Comparison of ENCODE assay signal across 8 mouse cellular contexts in genomic region chr13:63112598-63113372, GRCm38 (mm10).
DNase-seq lines count a peak whose midpoint lies in the region; ATAC-seq lines count a peak whose summit lies in the region.

No protein-coding gene starts in this region.

- no peak for ATAC-seq in kidney, embryonic 16.5 days (ENCODE audit: low FRiP score, low TSS enrichment)
- 0 out of 2 replicates have a peak, but pooled peaks have one; percentile 54 for ATAC-seq in hindbrain, embryonic 14.5 days (ENCODE audit: low FRiP score)
- peak; percentile 76; the same call in 1 of the 2 replicates for ATAC-seq in midbrain, embryonic 14.5 days (ENCODE audit: low FRiP score, low TSS enrichment)

- 51% methylated on average over 10 of the region's 10 CpGs for WGBS in kidney, embryonic 16.5 days
- 45% methylated on average over 10 of the region's 10 CpGs for WGBS in hindbrain, embryonic 14.5 days
- 20% methylated on average over 10 of the region's 10 CpGs for WGBS in midbrain, embryonic 14.5 days

- H3K4me2 ChIP-seq in kidney, embryonic 16.5 days (replicated peaks; ENCODE audit: low read depth, low read length), result no peak overlapping the region
- H3K4me2 ChIP-seq in hindbrain, embryonic 14.5 days (replicated peaks), result no peak overlapping the region
- H3K4me2 ChIP-seq in midbrain, embryonic 14.5 days (ENCODE audit: low read length), result no peak overlapping the region

- DNase-seq in kidney, adult 11 months, result no peak
- peak; percentile 44 for DNase-seq in brain, adult 2 months (ENCODE audit: low read depth, low spot score)
- DNase-seq in hindbrain, embryonic 14.5 days (ENCODE audit: low spot score), result no peak
- DNase-seq in midbrain, embryonic 14.5 days, result peak; percentile 75
- DNase-seq in layer of hippocampus, adult 11-12 months (ENCODE audit: low spot score), result no peak
- no peak for DNase-seq in cerebellum, postnatal 14 days
- DNase-seq in spleen, postnatal 4 days (ENCODE audit: low spot score in 2 of 2), result no peak

- no peaks in the 10 kb centered on the region for H3K36me3 ChIP-seq in kidney, embryonic 16.5 days (ENCODE audit: insufficient read depth, low read length)
- H3K36me3 ChIP-seq in hindbrain, embryonic 14.5 days (replicated peaks; ENCODE audit: control insufficient read depth, insufficient read depth), result no peaks in the 10 kb centered on the region
- H3K36me3 ChIP-seq in midbrain, embryonic 14.5 days (ENCODE audit: control insufficient read depth, insufficient read depth, low read length), result no peaks in the 10 kb centered on the region

- H3K4me3 ChIP-seq in kidney, embryonic 16.5 days (ENCODE audit: low read length), result no peak overlapping the region
- no peak overlapping the region for H3K4me3 ChIP-seq in hindbrain, embryonic 14.5 days (replicated peaks; ENCODE audit: low read length)
- H3K4me3 ChIP-seq in midbrain, embryonic 14.5 days (replicated peaks; ENCODE audit: low read depth, low read length), result no peak overlapping the region

- H3K9me3 ChIP-seq in kidney, embryonic 16.5 days (ENCODE audit: low read length), result peaks cover 3% of the 10 kb centered on the region; the same call in 1 of the 2 replicates
- no peaks in the 10 kb centered on the region for H3K9me3 ChIP-seq in hindbrain, embryonic 14.5 days (ENCODE audit: control insufficient read depth, low read length)
- H3K9me3 ChIP-seq in midbrain, embryonic 14.5 days (ENCODE audit: control insufficient read depth, low read length), result no peaks in the 10 kb centered on the region

- no peak overlapping the region for H3K9ac ChIP-seq in kidney, embryonic 16.5 days (replicated peaks; ENCODE audit: low read length)
- H3K9ac ChIP-seq in hindbrain, embryonic 14.5 days, result no peak overlapping the region
- no peak overlapping the region for H3K9ac ChIP-seq in midbrain, embryonic 14.5 days (replicated peaks; ENCODE audit: low read length)

- peak overlapping the region; percentile 62 for H3K27ac ChIP-seq in kidney, embryonic 16.5 days (ENCODE audit: low read length)
- peak overlapping the region; percentile 38; the same call in 1 of the 2 replicates for H3K27ac ChIP-seq in hindbrain, embryonic 14.5 days
- H3K27ac ChIP-seq in midbrain, embryonic 14.5 days (replicated peaks; ENCODE audit: low read depth, low read length), result peak overlapping the region; percentile 78

- no peaks in the 10 kb centered on the region for H3K27me3 ChIP-seq in kidney, embryonic 16.5 days (ENCODE audit: insufficient read depth, low read length)
- no peaks in the 10 kb centered on the region for H3K27me3 ChIP-seq in hindbrain, embryonic 14.5 days (ENCODE audit: control insufficient read depth, insufficient read depth, low read length)
- H3K27me3 ChIP-seq in midbrain, embryonic 14.5 days (ENCODE audit: control insufficient read depth, insufficient read depth, low read length), result no peaks in the 10 kb centered on the region

- H3K4me1 ChIP-seq in kidney, embryonic 16.5 days (ENCODE audit: insufficient read depth, low read length), result peaks cover 17% of the 10 kb centered on the region
- H3K4me1 ChIP-seq in hindbrain, embryonic 14.5 days (replicated peaks; ENCODE audit: control insufficient read depth, insufficient read depth, low read length), result peaks cover 8% of the 10 kb centered on the region
- H3K4me1 ChIP-seq in midbrain, embryonic 14.5 days (ENCODE audit: control insufficient read depth, insufficient read depth, low read length), result peaks cover 20% of the 10 kb centered on the region

Comparison
In these comparisons a context has a peak if more than half of its experiments do, and no peak if none do; other contexts are left out.
1. DNase-seq: peak in brain, adult 2 months (single experiment) and midbrain, embryonic 14.5 days (single experiment); none in kidney, adult 11 months (single experiment), hindbrain, embryonic 14.5 days (single experiment), layer of hippocampus, adult 11-12 months (single experiment), cerebellum, postnatal 14 days (0 of 2) and spleen, postnatal 4 days (0 of 2).
2. Peak in every context shown above with its lines, with median percentiles within 50 percentile points of each other: H3K27ac ChIP-seq.